Mouse (Mus musculus): ENCODE data around the gene Gadd45b. TPM values are rescaled to one million over a fixed set of nuclear protein-coding genes. Genes with fewer than 3 reads are reported as not detected.
A peak's percentile ranks its signal among the peaks of the same experiment; 100 is the strongest.

Gadd45b gene
- total RNA-seq, 2 experiments from 2014 or later = 10.9 to 11.1 TPM

- DNase-seq (ENCODE audit: low spot score in 2 of 2) = no peak
These were observed 20.3 kb upstream of the Gadd45b start for GRCm38 (mm10) chr10:80909375-80910162.

GRCm38 (mm10) chr10:80911354-80911753 is 18.5 kb upstream of the Gadd45b start:
- DNase-seq (ENCODE audit: low spot score in 2 of 2) = no peak

- DNase-seq (ENCODE audit: low spot score in 2 of 2) = no peak
These were observed 18.0 kb upstream of the Gadd45b start for GRCm38 (mm10) chr10:80911891-80912290.

GRCm38 (mm10) chr10:80913364-80914011 is 16.4 kb upstream of the Gadd45b start:
- DNase-seq (ENCODE audit: low spot score in 2 of 2) = no peak

- no peak for DNase-seq (ENCODE audit: low spot score in 2 of 2)
These were observed 15.6 kb upstream of the Gadd45b start for GRCm38 (mm10) chr10:80914253-80914656.

- DNase-seq (ENCODE audit: low spot score in 2 of 2) = no peak
These were observed 14.6 kb upstream of the Gadd45b start for GRCm38 (mm10) chr10:80915260-80915659.

- no peak for DNase-seq (ENCODE audit: low spot score in 2 of 2)
These were observed 14.1 kb upstream of the Gadd45b start for GRCm38 (mm10) chr10:80915736-80916135.

- no peak for DNase-seq (ENCODE audit: low spot score in 2 of 2)
These were observed 12.5 kb upstream of the Gadd45b start for GRCm38 (mm10) chr10:80917336-80917778.

- no peak for DNase-seq (ENCODE audit: low spot score in 2 of 2)
These were observed 12.0 kb upstream of the Gadd45b start, which contains the start of gene Lmnb2 for GRCm38 (mm10) chr10:80917779-80918434. Gene Lmnb2, minus strand, starts transcription at chr10:80918245.

GRCm38 (mm10) chr10:80921923-80922322 is 8.0 kb upstream of the Gadd45b start:
- no peak for DNase-seq (ENCODE audit: low spot score in 2 of 2)

- DNase-seq (ENCODE audit: low spot score in 2 of 2) = no peak
These were observed 4.4 kb upstream of the Gadd45b start for GRCm38 (mm10) chr10:80925472-80925871.

GRCm38 (mm10) chr10:80928586-80929298 is 1.1 kb upstream of the Gadd45b start:
- peak; percentile 70 to 83 for DNase-seq (ENCODE audit: low spot score in 2 of 2)

- no peak for DNase-seq (ENCODE audit: low spot score in 2 of 2)
These were observed 684 bp downstream of the Gadd45b start for GRCm38 (mm10) chr10:80930361-80931152.

- DNase-seq (ENCODE audit: low spot score in 2 of 2) = no peak
These were observed 1.3 kb downstream of the Gadd45b start for GRCm38 (mm10) chr10:80931153-80931671.

- DNase-seq (ENCODE audit: low spot score in 2 of 2) = no peak
These were observed 1.8 kb downstream of the Gadd45b start for GRCm38 (mm10) chr10:80931695-80932094.

GRCm38 (mm10) chr10:80932206-80932605 is 2.3 kb downstream of the Gadd45b start:
- no peak for DNase-seq (ENCODE audit: low spot score in 2 of 2)

GRCm38 (mm10) chr10:80932700-80933420 is 3.0 kb downstream of the Gadd45b start:
- DNase-seq (ENCODE audit: low spot score in 2 of 2) = no peak

GRCm38 (mm10) chr10:80933421-80933979 is 3.6 kb downstream of the Gadd45b start:
- no peak for DNase-seq (ENCODE audit: low spot score in 2 of 2)
